Mouse (Mus musculus) retina, embryonic 14.5 days (tissue): ENCODE measurements around the gene Dnajb13.

Experiments used
- DNase-seq: peaks from one replicate; pipeline ENCODE4 v3.0.0-alpha.2; 2015; ENCODE audit warnings: low spot score

The Dnajb13 gene

GRCm38 (mm10) chr7:100459862-100460261, 54.9 kb downstream of the Dnajb13 start:
- DNase-seq, result no peak

- no peak for DNase-seq
Observed at GRCm38 (mm10) chr7:100458153-100458552, 56.6 kb downstream of the Dnajb13 start.
